Mouse (Mus musculus) hindbrain, embryonic 14.5 days (tissue): ENCODE data around the gene Tcf7l1. TPM values are rescaled to one million over a fixed set of nuclear protein-coding genes. Genes with fewer than 3 reads are reported as not detected.

Source experiments
- ATAC-seq: fragments of 200-750 bp; cut with Nextera tagmentation; 2 replicates; pipeline ENCODE4 v1.8.0; 2017; ENCODE audit warnings: moderate number of reproducible peaks, mild to moderate bottlenecking, moderate TSS enrichment, moderate library complexity; ENCODE audit not compliant: low FRiP score
- DNase-seq: peaks from one replicate; pipeline ENCODE4 v3.0.0-alpha.2; 2015; ENCODE audit warnings: low spot score
- H3K27ac ChIP-seq: fragments of 300-500 bp; sonication (generic); 2 replicates; pipeline ENCODE4 v1.5.1; 2014; ENCODE audit warnings: mild to moderate bottlenecking, moderate library complexity
- H3K27me3 ChIP-seq: fragments of 300-500 bp; sonication (generic); 2 replicates; pipeline ENCODE4 v1.6.1; 2014; ENCODE audit warnings: mild to moderate bottlenecking, low read length, mixed read lengths; ENCODE audit not compliant: control insufficient read depth, insufficient read depth
- H3K36me3 ChIP-seq: fragments of 300-500 bp; sonication (generic); replicated peaks from 2 replicates; pipeline ENCODE4 v1.6.1; 2014; ENCODE audit not compliant: control insufficient read depth, insufficient read depth
- H3K4me1 ChIP-seq: fragments of 300-500 bp; sonication (generic); replicated peaks from 2 replicates; pipeline ENCODE4 v1.6.1; 2014; ENCODE audit warnings: antibody characterized with exemption, low read length, mixed read lengths; ENCODE audit not compliant: control insufficient read depth, insufficient read depth
- H3K4me2 ChIP-seq: fragments of 300-500 bp; sonication (generic); replicated peaks from 2 replicates; pipeline ENCODE4 v1.6.1; 2014; ENCODE audit warnings: mild to moderate bottlenecking, moderate library complexity
- H3K4me3 ChIP-seq: fragments of 300-500 bp; sonication (generic); replicated peaks from 2 replicates; pipeline ENCODE4 v1.5.1; 2014; ENCODE audit warnings: mild to moderate bottlenecking, low read length
- H3K9ac ChIP-seq: fragments of 300-500 bp; sonication (generic); 2 replicates; pipeline ENCODE4 v1.6.1; 2014
- H3K9me3 ChIP-seq: fragments of 300-500 bp; sonication (generic); 2 replicates; pipeline ENCODE4 v1.6.1; 2016; ENCODE audit warnings: low read length; ENCODE audit not compliant: control insufficient read depth
- WGBS: fragments of 180-500 bp; shearing (Covaris S2); extraction: QIAGEN DNeasy Blood & Tissue Kit; methylation state at CpG from one replicate; pipeline ENCODE4 v1.1.7; 2014; 5-methylcytosine and 5-hydroxymethylcytosine counted together
- polyA plus RNA-seq: library from polyadenylated mRNA; unstranded; fragments of >200 nt; fragmentation: Nextera tagmentation; extraction: Ambion mirVana; gene quantifications from 2 replicates; pipeline ENCODE4 v1.2.1, GENCODE M21; 2014

The Tcf7l1 gene
- polyA plus RNA-seq, 1 experiment from 2014 or later: 7.3 TPM

- no peak overlapping the region for H3K4me2 ChIP-seq
- no peak overlapping the region for H3K4me3 ChIP-seq
- no peak for ATAC-seq
- H3K27me3 ChIP-seq: no peaks in the 10 kb centered on the region
- no peak for DNase-seq
- H3K9me3 ChIP-seq: no peaks in the 10 kb centered on the region
- no peak overlapping the region for H3K9ac ChIP-seq
- WGBS: 85% methylated on average over 8 of the region's 8 CpGs
- H3K36me3 ChIP-seq: no peaks in the 10 kb centered on the region
- no peaks in the 10 kb centered on the region for H3K4me1 ChIP-seq
- no peak overlapping the region for H3K27ac ChIP-seq
Measured at GRCm38 (mm10) chr6:72671129-72671528, 117.9 kb downstream of the Tcf7l1 start.

DNA sequence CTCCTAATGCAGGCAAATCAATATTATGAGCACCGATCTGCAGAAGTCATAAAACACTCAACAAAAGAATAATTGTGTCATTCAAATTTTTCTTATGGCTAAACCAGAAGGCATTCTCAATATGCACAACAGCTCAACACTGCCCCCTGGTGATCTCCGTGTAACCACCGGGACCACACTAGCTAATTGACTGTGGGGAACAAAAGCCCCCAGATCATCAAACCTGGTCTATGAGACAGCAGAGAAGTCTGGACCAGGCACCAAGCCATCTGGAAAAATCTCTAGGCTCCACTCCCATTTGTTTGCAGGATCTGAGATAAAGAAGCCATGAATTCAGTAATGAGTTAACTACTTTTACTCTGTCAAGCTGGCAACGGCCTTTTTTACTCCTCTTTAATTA is 122.0 kb downstream of the Tcf7l1 start:
- Histone ChIP-seq H3K27ac (no peak overlapping the region), H3K4me1 (no peaks in the 10 kb centered on the region), H3K9me3 (no peaks in the 10 kb centered on the region), H3K27me3 (no peaks in the 10 kb centered on the region), H3K4me2 (no peak overlapping the region), H3K36me3 (no peaks in the 10 kb centered on the region), H3K9ac (no peak overlapping the region), H3K4me3 (no peak overlapping the region)
- no peak for ATAC-seq
- peak; percentile 46 for DNase-seq
- 60% methylated on average over 4 of the region's 4 CpGs for WGBS

DNA sequence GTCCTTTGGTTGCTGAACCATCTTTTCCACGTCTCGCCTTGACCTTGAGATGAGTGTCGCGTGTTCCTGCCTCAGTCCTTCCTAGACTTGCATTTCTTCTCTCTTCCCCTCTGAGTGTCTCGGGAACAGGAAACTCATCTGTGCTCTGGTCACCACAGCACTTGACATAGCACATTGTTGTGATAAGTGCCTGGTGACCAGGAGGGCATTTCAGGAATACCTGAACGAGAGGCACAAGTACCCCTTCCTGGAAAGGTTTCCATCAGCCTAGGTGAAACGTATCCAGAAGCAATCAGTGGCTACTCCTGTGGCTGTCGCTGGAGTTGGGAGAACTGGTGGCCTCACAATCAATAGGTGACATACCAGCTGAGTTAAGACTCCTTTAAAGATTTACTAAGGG is 124.8 kb downstream of the Tcf7l1 start:
- H3K9me3 ChIP-seq: no peaks in the 10 kb centered on the region
- no peaks in the 10 kb centered on the region for H3K36me3 ChIP-seq
- DNase-seq (no peak), ATAC-seq (no peak)
- no peak overlapping the region for H3K4me2 ChIP-seq
- no peak overlapping the region for H3K9ac ChIP-seq
- no peak overlapping the region for H3K27ac ChIP-seq
- no peaks in the 10 kb centered on the region for H3K4me1 ChIP-seq
- H3K27me3 ChIP-seq: no peaks in the 10 kb centered on the region
- WGBS: 77% methylated on average over 8 of the region's 8 CpGs
- H3K4me3 ChIP-seq: no peak overlapping the region

DNA sequence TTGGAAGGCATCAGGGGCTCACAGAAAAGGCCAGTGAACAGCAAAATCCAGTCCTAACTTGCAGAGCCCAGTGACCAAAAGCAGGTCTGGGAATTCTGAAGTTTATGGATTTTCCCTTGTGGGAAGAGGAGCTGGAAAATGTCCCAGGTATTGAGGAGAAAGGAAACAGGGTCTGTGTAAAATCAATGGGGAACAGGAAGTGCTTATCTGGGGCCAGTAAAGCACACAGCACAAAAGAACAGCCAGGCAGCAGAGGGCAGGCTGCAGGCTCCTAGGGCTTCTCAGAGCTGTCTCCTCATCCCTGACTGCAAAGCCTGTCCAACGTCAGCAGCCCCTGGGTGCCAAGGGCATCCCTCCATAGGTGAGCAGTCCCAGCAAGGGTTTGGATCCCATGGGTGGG is 126.1 kb downstream of the Tcf7l1 start:
- no peaks in the 10 kb centered on the region for H3K4me1 ChIP-seq
- H3K9ac ChIP-seq: no peak overlapping the region
- no peak overlapping the region for H3K4me2 ChIP-seq
- no peaks in the 10 kb centered on the region for H3K36me3 ChIP-seq
- no peak overlapping the region for H3K27ac ChIP-seq
- H3K4me3 ChIP-seq: no peak overlapping the region
- no peaks in the 10 kb centered on the region for H3K27me3 ChIP-seq
- 7% methylated on average over 1 of the region's 1 CpGs for WGBS
- H3K9me3 ChIP-seq: no peaks in the 10 kb centered on the region
- DNase-seq (no peak), ATAC-seq (0 out of 2 replicates have a peak, but pooled peaks have one; percentile 24)

- Histone ChIP-seq H3K27ac (no peak overlapping the region), H3K4me2 (no peak overlapping the region), H3K9ac (no peak overlapping the region), H3K9me3 (no peaks in the 10 kb centered on the region), H3K27me3 (no peaks in the 10 kb centered on the region), H3K36me3 (no peaks in the 10 kb centered on the region), H3K4me3 (no peak overlapping the region), H3K4me1 (peaks cover 6% of the 10 kb centered on the region)
- 72% methylated on average over 6 of the region's 6 CpGs for WGBS
- DNase-seq (no peak), ATAC-seq (no peak)
Measured at GRCm38 (mm10) chr6:72660391-72660720, 128.7 kb downstream of the Tcf7l1 start.

- 91% methylated on average over 8 of the region's 8 CpGs for WGBS
- ATAC-seq: no peak
- no peak for DNase-seq
Measured at GRCm38 (mm10) chr6:72659717-72660390, 129.2 kb downstream of the Tcf7l1 start.

GRCm38 (mm10) chr6:72658006-72658405 is 131.0 kb downstream of the Tcf7l1 start:
- 63% methylated on average over 3 of the region's 3 CpGs for WGBS
- Histone ChIP-seq H3K4me3 (no peak overlapping the region), H3K27ac (no peak overlapping the region), H3K9ac (no peak overlapping the region), H3K9me3 (no peaks in the 10 kb centered on the region), H3K4me1 (peaks cover 11% of the 10 kb centered on the region), H3K4me2 (no peak overlapping the region), H3K27me3 (no peaks in the 10 kb centered on the region), H3K36me3 (no peaks in the 10 kb centered on the region)
- ATAC-seq (no peak), DNase-seq (no peak)

More at GRCm38 (mm10) chr6:72659717-72660390, 129.2 kb downstream of the Tcf7l1 start:
- Histone ChIP-seq H3K4me1 (peaks cover 11% of the 10 kb centered on the region), H3K27me3 (no peaks in the 10 kb centered on the region), H3K9ac (no peak overlapping the region), H3K36me3 (no peaks in the 10 kb centered on the region), H3K27ac (no peak overlapping the region), H3K4me2 (no peak overlapping the region), H3K9me3 (no peaks in the 10 kb centered on the region), H3K4me3 (no peak overlapping the region)

GRCm38 (mm10) chr6:72656053-72656442 is 133.0 kb downstream of the Tcf7l1 start:
- no peaks in the 10 kb centered on the region for H3K9me3 ChIP-seq
- no peak overlapping the region for H3K27ac ChIP-seq
- peaks cover 11% of the 10 kb centered on the region for H3K4me1 ChIP-seq
- WGBS: 95% methylated on average over 7 of the region's 7 CpGs
- H3K36me3 ChIP-seq: no peaks in the 10 kb centered on the region
- H3K4me3 ChIP-seq: no peak overlapping the region
- ATAC-seq: no peak
- no peak for DNase-seq
- no peaks in the 10 kb centered on the region for H3K27me3 ChIP-seq
- H3K9ac ChIP-seq: no peak overlapping the region
- 0 out of 2 replicates have a peak overlapping the region, but pooled peaks have one; percentile 55 for H3K4me2 ChIP-seq

DNA sequence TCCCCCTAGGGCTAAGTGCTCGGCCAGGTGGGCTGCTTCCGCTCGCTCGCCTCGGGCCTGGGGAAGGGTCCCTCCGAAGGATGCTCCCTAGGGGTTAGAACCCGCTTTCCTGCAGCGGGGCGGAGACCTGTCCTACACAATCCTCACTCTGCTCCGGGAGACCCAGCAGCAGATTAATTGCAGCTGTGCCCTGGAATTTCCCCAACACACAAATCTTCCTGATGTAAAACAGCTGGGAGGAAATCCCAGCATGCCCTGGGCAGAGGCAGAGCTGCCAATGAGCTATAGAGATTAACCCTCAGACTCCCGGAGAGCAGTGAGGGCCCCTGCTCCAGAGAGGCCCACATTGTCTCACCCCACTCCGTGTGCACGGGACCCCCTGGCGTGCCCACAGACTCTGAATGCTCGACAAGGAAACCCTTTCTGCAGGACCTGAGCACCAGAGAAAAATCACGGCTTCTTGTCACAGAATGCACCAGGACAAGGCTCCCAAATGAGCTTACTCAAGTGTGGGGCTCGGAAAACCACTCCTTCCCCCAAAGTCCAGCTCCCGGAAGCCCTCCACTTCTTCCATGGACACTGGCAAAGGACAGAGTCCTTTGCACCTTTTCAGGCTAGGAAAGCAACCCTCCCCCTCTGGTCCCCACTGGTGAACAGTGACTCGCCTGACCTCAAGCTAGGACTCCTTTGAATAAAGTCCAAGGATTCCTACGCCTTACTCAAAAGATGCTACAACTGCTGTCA is 133.6 kb downstream of the Tcf7l1 start:
- Histone ChIP-seq H3K4me2 (peak overlapping the region; percentile 55), H3K4me3 (peak overlapping the region; percentile 36), H3K9ac (peak overlapping the region; percentile 58), H3K27me3 (no peaks in the 10 kb centered on the region), H3K9me3 (no peaks in the 10 kb centered on the region), H3K27ac (peak overlapping the region; percentile 74), H3K4me1 (peaks cover 11% of the 10 kb centered on the region), H3K36me3 (no peaks in the 10 kb centered on the region)
- 35% methylated on average over 20 of the region's 20 CpGs for WGBS
- DNase-seq (peak; percentile 68), ATAC-seq (peak; percentile 78)
